Mouse (Mus musculus) layer of hippocampus, postnatal 10 days (tissue): ENCODE measurements around the gene Suv39h1. TPM values are rescaled to one million over a fixed set of nuclear protein-coding genes. Genes with fewer than 3 reads are reported as not detected.
A peak's percentile ranks its signal among the peaks of the same experiment; 100 is the strongest.
"Not testable (repeated sequence)": the region's sequence is repeated elsewhere in the genome, so short reads cannot be mapped to it uniquely, and the experiment has no call there.

Experiments used
- DNase-seq, 2 experiments: peaks; one replicate each; pipeline ENCODE4 v3.0.0; 2021; ENCODE audit warnings: low spot score in 2 of 2
- total RNA-seq, 2 experiments: library from RNA; stranded (reverse); gene quantifications; 2 replicates each; pipeline ENCODE4 v1.2.3; 2021

Suv39h1 gene
- total RNA-seq, 2 experiments from 2014 or later = 30.4 to 30.7 TPM

- no peak for DNase-seq
Observed at GRCm38 (mm10) chrX:8033009-8033408, 41.6 kb downstream of the Suv39h1 start.

GRCm38 (mm10) chrX:8026811-8027210, 47.7 kb downstream of the Suv39h1 start:
- DNase-seq = no peak

DNA sequence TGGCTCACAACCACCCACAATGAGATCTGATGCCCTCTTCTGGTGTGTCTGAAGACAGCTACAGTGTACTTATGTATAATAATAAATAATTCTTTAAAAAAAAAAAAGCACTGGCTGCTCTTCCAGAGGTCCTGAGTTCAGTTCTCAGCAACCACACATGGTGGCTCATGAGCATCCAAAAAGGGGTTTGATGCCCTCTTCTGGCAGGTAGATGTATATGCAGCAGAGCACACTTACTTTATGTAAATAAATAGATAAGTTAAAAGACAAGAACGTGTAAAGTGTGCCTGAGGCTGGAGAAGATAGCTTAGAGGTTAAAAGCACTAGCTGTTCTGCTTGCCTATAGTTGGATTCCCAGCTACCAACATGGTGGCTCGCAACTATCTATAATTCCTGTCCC, 49.8 kb downstream of the Suv39h1 start:
- no peak for DNase-seq

DNA sequence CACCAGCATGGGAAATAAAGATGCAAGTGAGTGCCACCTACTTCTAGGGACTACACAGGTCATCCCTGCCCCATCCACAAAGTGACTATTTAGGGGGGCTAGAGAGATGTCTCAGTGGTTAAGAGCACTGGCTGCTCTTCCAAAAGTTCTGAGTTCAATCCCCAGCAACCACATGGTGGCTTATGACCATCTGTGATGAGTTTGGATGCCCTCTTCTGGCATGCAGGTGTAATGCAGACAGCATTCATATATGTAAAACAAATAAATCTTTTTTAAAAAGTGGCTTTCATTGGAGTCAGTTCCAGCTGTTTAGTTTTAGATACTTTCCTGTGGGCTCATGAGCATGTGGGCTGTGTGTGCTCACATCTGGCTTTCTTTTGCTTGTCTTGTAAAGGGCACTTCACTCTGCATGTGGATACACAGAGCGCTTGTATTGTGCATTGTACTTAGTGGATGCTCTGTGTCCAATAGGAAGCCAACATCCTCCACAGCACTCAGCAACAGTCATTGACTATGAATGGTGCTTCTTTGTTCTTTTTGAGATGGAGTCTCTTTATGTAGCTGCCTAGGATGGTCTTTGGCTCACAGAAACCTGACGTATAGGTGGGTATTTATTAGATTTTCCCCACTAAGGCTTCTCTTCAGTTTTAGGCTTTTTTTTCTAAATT, 54.3 kb downstream of the Suv39h1 start:
- no peak for DNase-seq

DNA sequence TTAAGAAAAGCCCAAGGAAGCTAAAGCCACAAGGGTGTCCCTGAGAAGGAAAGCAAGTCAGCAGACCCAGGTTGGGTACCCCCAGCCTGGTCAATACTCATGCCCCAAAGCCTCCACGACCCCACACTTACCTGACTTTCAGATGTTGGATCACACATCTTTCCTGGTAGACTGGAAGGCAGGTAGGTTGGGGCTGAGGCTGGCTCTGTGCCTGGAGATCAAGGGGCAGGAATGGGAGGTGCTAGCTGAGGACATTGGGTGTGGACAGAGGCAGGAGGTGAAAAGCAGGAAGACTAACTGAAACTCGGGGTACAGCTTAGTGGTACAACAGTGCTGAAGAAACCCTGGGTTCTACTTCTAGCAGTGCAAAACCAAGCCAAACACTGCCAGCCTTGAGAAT, 56.3 kb downstream of the Suv39h1 start, which contains the start of gene Glod5:
Gene Glod5 (minus strand): TSS at position 207 of the 400 bp plus-strand sequence.
- DNase-seq = no peak

- DNase-seq = peak; percentile 16 to 33
Observed at GRCm38 (mm10) chrX:8017142-8017541, 57.4 kb downstream of the Suv39h1 start.

- not testable (repeated sequence) for DNase-seq
Observed at GRCm38 (mm10) chrX:8015675-8016074, 58.9 kb downstream of the Suv39h1 start.

- no peak for DNase-seq
Observed at GRCm38 (mm10) chrX:8013569-8014314, 60.8 kb downstream of the Suv39h1 start.

GRCm38 (mm10) chrX:8013157-8013556, 61.4 kb downstream of the Suv39h1 start:
- DNase-seq = no peak

Other genes starting within 250 kb of the Suv39h1 start
- gene Otud5, start 233.4 kb downstream of the Suv39h1 start, total RNA-seq = 10 to 100 TPM; 67.3 to 67.8 TPM
- 10 to 100 TPM; 39.1 to 39.9 TPM for gene Pim2, start 196.5 kb downstream of the Suv39h1 start, total RNA-seq
- gene Slc35a2, start 190.7 kb downstream of the Suv39h1 start, total RNA-seq = 10 to 100 TPM; 46.7 to 47.4 TPM
- 10 to 100 TPM; 79.4 to 87.7 TPM for gene Pqbp1, start 175.5 kb downstream of the Suv39h1 start, total RNA-seq
- 10 to 100 TPM; 31.8 to 33.2 TPM for gene Timm17b, start 175.4 kb downstream of the Suv39h1 start, total RNA-seq
- gene Gm10491, start 166.9 kb downstream of the Suv39h1 start, total RNA-seq = not detected
- gene Gm10490, start 165.2 kb downstream of the Suv39h1 start, total RNA-seq = not detected
- gene Pcsk1n, start 154.9 kb downstream of the Suv39h1 start, total RNA-seq = 100 to 1,000 TPM; 307 to 355 TPM
- gene Eras, start 146.2 kb downstream of the Suv39h1 start, total RNA-seq = not detected
- 10 to 100 TPM; 59.2 to 60.6 TPM for gene Hdac6, start 126.9 kb downstream of the Suv39h1 start, total RNA-seq
- gene Gata1, start 96.7 kb downstream of the Suv39h1 start, total RNA-seq = not detected
- gene Glod5, start 56.3 kb downstream of the Suv39h1 start, total RNA-seq = 1 to 10 TPM in 1 of 2 experiments, under 1 TPM in 1; 0.78 to 1.2 TPM
- 1 to 10 TPM; 1.2 to 1.7 TPM for gene Was, start 15.7 kb upstream of the Suv39h1 start, total RNA-seq
- gene Wdr13, start 58.1 kb upstream of the Suv39h1 start, total RNA-seq = 100 to 1,000 TPM; 219 to 231 TPM
- 100 to 1,000 TPM; 248 to 315 TPM for gene Rbm3, start 71.1 kb upstream of the Suv39h1 start, total RNA-seq
- gene Tbc1d25, start 101.4 kb upstream of the Suv39h1 start, total RNA-seq = 10 to 100 TPM; 15.1 to 16.0 TPM
- 10 to 100 TPM; 26.8 to 27.7 TPM for gene Ebp, start 118.8 kb upstream of the Suv39h1 start, total RNA-seq
- gene Porcn, start 131.8 kb upstream of the Suv39h1 start, total RNA-seq = 10 to 100 TPM; 68.4 to 75.2 TPM
- gene Ftsj1, start 177.6 kb upstream of the Suv39h1 start, total RNA-seq = 10 to 100 TPM; 24.0 to 27.7 TPM
- 10 to 100 TPM; 17.6 to 28.1 TPM for gene Slc38a5, start 196.4 kb upstream of the Suv39h1 start, total RNA-seq